Mouse (Mus musculus): ENCODE measurements around the gene Wnk1.
"Not testable (repeated sequence)": the region's sequence is repeated elsewhere in the genome, so short reads cannot be mapped to it uniquely, and the experiment has no call there.

GRCm38 (mm10) chr6:120087041-120087440, 48.6 kb upstream of the Wnk1 start:
- not testable (repeated sequence) for TF ChIP-seq GATA1 (IDR thresholded peaks at IDR 0.05; ENCODE audit: borderline replicate concordance, low read length); FLI1 (IDR thresholded peaks at IDR 0.05; ENCODE audit: low read length)
